25 mouse cellular contexts compared by ENCODE assay signal in the genomic region with DNA sequence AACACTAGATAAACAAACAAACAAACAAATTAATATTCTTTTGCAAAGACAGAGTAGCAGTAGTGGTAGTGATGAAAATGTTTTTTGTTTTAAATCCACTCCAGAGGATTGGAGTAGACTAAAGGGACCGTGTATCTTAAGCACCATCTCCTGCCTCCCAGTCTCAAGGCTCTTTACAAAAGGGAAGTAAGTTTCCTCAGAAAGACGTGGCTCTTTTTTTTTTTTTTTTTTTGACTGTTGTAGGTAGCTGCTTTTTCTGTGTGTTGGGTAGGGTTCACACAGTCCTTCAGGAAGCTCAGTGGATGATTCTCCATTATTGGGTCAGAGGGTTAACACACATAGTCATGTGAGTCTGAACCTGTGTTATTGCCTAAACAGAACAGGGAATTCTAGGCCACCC. TPM values are rescaled to one million over a fixed set of nuclear protein-coding genes. Genes with fewer than 3 reads are reported as not detected.
"Had no signal": no experiment of that assay in that cellular context is flagged by ENCODE, and none has a peak within 500 bp of the region (broad histone marks: within the 10 kb centered on the region; RNA-seq: fewer than 3 reads in every experiment).

No protein-coding gene starts in this region.

- H3K9me3 ChIP-seq: liver, embryonic 15.5 days; lung, embryonic 15.5 days; midbrain, embryonic 10.5 days; midbrain, embryonic 12.5 days; neural tube, embryonic 13.5 days; neural tube, embryonic 15.5 days; stomach, embryonic 15.5 days had no signal

- H3K36me3 ChIP-seq: liver, embryonic 15.5 days; lung, embryonic 15.5 days; midbrain, embryonic 10.5 days; midbrain, embryonic 12.5 days; neural tube, embryonic 13.5 days; neural tube, embryonic 15.5 days; stomach, embryonic 15.5 days had no signal

- H3K4me2 ChIP-seq: liver, embryonic 15.5 days; lung, embryonic 15.5 days; midbrain, embryonic 12.5 days; neural tube, embryonic 13.5 days; neural tube, embryonic 15.5 days; stomach, embryonic 15.5 days had no signal

- H3K9ac ChIP-seq: liver, embryonic 15.5 days; liver, postnatal 0 days; lung, embryonic 15.5 days; midbrain, embryonic 12.5 days; neural tube, embryonic 13.5 days; neural tube, embryonic 15.5 days; stomach, embryonic 15.5 days had no signal

- H3K4me3 ChIP-seq: liver, embryonic 15.5 days; lung, embryonic 15.5 days; midbrain, embryonic 10.5 days; midbrain, embryonic 12.5 days; myocyte; neural tube, embryonic 13.5 days; neural tube, embryonic 15.5 days; stomach, embryonic 15.5 days had no signal

- DNase-seq: liver, postnatal 0 days; lung, adult 2 months; lung, postnatal 14 days; lung, postnatal 4 days; midbrain, embryonic 14.5 days; retina, postnatal 1 day; right cerebral cortex, adult 18-20 months; right cerebral cortex, postnatal 25 days; thymus, adult 2 months; thymus, postnatal 25 days; thymus, postnatal 4 days had no signal

- H3K27me3 ChIP-seq: liver, embryonic 15.5 days; lung, embryonic 15.5 days; midbrain, embryonic 12.5 days; neural tube, embryonic 13.5 days; neural tube, embryonic 15.5 days; stomach, embryonic 15.5 days had no signal

- ATAC-seq: liver, postnatal 0 days; lung, postnatal 0 days; midbrain, embryonic 16.5 days had no signal

- H3K27ac ChIP-seq: liver, embryonic 15.5 days; lung, embryonic 15.5 days; midbrain, embryonic 10.5 days; midbrain, embryonic 12.5 days; neural tube, embryonic 13.5 days; neural tube, embryonic 15.5 days; stomach, embryonic 15.5 days had no signal

- H3K4me1 ChIP-seq: midbrain, embryonic 12.5 days; neural tube, embryonic 13.5 days; stomach, embryonic 15.5 days had no signal

RNA-seq across cellular contexts. Expression of gene Gm10959, which starts 0.5 kb away (rescaled TPM):
- total RNA-seq: megakaryocyte-erythroid progenitor cell, adult 5-6 weeks had no signal
- polyA plus RNA-seq: liver, embryonic 15.5 days; liver, postnatal 0 days; lung, adult 2 months; lung, embryonic 15.5 days; lung, postnatal 0 days; midbrain, embryonic 10.5 days; midbrain, embryonic 12.5 days; midbrain, embryonic 14.5 days; midbrain, embryonic 16.5 days; myocyte; neural tube, embryonic 11.5 days; neural tube, embryonic 13.5 days; neural tube, embryonic 15.5 days; spleen, adult 2 months; stomach, embryonic 15.5 days; thymus, adult 2 months; urinary bladder, adult 2 months had no signal

RNA-seq across cellular contexts. Expression of gene Fabp2, which starts 23.8 kb away (rescaled TPM):
- total RNA-seq: megakaryocyte-erythroid progenitor cell, adult 5-6 weeks had no signal
- polyA plus RNA-seq: lung, adult 2 months; midbrain, embryonic 10.5 days; midbrain, embryonic 12.5 days; midbrain, embryonic 14.5 days; midbrain, embryonic 16.5 days; myocyte; neural tube, embryonic 11.5 days; neural tube, embryonic 13.5 days; neural tube, embryonic 15.5 days; spleen, adult 2 months had no signal
